Mouse (Mus musculus): ENCODE measurements around the gene Usp25.

DNA sequence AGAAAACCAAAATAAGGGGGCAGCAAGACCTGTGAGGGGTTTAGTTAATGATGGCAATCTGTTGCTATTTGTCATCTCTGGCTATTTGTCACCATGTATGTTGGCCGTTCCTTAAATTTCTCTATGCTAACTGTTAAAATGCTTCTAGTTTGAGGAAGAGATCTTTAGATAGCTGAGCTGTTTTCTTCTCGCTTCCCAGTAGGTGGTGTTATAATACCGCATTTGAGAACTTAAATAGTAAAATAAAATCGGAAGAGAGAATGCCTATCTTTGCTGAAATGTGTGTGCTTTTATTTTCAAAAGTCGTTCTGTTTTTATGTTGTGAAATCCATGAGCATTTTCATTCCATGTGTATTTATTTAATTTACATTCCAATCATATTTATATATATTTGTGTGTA lies 115.2 kb downstream of the Usp25 start:
- TF ChIP-seq CTCF (IDR thresholded peaks at IDR 0.05; ENCODE audit: low read depth, low read length) (no peak), POLR2A (IDR thresholded peaks at IDR 0.05; ENCODE audit: insufficient read depth, low read length) (no peak), EP300 (IDR thresholded peaks at IDR 0.05; ENCODE audit: insufficient read depth, low read depth, low read length) (no peak)
